Mouse (Mus musculus): Measurements from ENCODE around the gene Olfr1535. TPM values are rescaled to one million over a fixed set of nuclear protein-coding genes. Genes with fewer than 3 reads are reported as not detected.

The Olfr1535 gene
- not detected in 2 replicates for polyA plus RNA-seq (2012; rRNA removed)

DNA sequence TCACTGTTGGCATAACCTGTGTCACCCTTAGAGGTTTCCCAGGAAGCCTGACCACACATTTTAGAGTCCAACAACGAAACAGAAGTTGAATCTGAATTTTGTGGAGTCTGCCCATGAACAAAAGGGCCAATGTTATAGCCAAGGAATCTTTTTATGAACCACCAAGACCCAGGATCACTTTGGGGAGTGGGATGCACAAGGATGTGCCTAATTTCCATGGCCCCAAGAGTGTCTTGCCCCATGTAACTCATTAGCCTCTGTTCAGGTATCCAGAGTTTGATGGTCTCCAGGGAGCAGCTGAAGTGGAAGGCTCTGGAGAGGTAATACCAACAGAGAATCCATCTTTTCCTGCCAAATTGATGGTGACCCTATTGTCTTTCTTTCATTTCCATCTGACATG lies at the start of gene Olfr1535:
TSS of gene Olfr1535 (minus strand) at position 101 of the 400 bp plus-strand sequence.
- no peak for DNase-seq (ENCODE audit: low read depth)

DNA sequence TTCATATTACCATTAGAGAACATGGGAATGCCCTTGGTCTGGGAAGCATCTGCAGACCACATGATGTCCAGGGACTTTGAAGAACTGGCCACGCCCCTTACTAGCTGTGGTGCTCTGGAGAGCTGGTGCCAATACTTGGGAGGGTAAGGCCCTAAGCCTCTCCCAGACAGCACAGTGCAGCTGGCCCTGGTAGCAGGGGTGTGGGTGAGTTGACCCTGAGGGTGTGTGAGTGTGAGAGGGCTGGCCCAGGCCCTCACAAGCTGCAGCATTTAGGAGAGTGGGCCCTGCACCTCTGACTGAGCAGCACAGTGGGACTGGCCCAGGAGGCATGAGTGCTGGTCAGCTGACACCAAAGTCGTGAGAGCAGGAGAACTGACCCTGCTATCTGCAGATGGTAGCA lies 31.9 kb upstream of the Olfr1535 start:
- no peak for DNase-seq (ENCODE audit: low read depth)

DNA sequence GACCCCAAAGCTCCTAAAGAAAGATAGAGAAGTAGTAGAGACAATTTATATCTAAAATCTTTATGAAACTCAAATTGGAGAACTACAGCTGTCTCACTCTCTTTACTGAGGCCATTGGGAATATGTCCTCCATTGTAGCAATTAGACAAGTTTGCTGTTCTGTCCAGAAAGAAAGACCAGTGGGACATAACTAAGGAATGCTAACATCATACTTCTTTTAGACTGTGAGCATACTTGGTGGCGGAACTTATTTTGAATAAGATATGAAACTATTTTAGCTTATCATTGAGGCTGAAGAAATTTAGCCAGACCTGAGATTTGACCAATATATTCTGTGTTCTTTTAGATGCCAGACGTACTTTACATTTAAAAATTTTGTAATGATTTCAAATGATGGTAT lies 22.0 kb upstream of the Olfr1535 start, which contains the start of gene Olfr1364:
TSS of gene Olfr1364 (minus strand) at position 101 of the 400 bp plus-strand sequence.
- no peak for DNase-seq (ENCODE audit: low read depth)

DNA sequence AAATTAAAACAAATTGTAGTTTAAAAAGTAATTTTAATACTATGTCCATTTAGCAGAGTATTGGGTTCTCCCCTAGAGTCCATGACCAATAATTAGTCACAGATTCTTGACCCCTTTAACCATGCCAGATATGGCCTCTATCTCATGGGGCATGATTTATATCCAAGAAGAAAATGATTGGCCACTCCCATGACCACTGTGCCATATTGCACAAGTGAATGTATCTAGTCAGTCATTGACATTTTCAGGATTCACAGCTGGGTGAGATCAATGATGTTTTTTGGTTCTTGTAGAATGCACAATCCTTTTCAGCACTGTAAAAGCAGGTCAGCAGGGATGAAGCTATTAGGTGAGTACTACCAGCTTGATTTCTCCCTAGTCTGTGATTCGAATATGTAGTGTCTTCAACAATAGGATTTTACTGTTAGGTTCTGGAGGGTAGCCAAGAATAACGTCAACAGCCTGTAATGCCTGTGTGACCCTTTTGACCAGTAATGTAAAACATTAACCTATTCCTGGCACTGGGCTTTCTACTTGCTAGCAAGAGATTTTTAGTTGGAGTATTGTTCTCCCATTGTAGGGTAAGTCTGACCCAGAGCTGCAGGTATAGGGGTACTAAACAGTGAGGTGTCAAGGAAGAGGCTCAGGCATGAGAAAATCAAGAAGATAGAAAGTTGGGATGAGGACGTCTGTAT lies 9.1 kb downstream of the Olfr1535 start:
- no peak for DNase-seq (ENCODE audit: low read depth)

DNA sequence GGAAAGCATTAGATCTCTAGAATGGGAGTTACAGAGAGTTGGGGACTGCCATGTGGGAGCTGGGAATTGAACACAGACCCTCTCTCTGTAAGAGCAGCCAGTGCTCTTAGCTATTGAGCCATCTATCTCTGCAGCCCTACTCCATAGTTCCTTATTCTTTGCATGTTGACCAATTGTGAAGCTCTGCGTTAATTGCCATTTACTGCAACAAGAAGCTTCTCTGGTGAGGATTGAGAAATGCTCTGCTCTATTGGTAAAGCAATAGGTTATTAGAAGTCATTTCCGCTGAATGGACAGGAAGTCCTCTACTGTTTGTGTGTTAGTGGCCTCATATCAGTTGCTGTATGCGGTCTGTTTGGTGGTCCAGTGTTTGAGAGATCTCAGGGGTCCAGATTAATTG lies 10.2 kb downstream of the Olfr1535 start:
- DNase-seq (ENCODE audit: low read depth) = no peak

DNA sequence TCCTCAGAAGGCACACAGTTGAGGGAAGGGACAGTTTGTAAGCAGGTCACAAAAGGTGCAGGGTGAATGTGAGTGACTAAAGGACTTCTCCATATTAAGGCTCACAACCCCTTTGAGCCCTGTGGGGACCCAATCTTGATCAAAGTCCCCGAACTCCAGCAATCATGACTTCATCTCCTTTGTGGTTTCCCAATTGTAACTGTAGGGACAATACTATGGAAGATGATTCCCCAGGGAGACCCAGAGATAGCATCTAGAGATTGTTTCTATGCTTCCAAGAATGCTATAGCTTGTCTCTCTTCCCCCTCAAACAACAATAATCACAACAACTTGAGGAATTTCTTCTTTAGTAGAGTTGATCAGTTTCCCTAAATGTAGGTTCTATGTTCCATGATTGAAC lies 17.0 kb downstream of the Olfr1535 start, which contains the start of gene Olfr1366:
TSS of gene Olfr1366 (minus strand) at position 101 of the 400 bp plus-strand sequence.
- no peak for DNase-seq (ENCODE audit: low read depth)

DNA sequence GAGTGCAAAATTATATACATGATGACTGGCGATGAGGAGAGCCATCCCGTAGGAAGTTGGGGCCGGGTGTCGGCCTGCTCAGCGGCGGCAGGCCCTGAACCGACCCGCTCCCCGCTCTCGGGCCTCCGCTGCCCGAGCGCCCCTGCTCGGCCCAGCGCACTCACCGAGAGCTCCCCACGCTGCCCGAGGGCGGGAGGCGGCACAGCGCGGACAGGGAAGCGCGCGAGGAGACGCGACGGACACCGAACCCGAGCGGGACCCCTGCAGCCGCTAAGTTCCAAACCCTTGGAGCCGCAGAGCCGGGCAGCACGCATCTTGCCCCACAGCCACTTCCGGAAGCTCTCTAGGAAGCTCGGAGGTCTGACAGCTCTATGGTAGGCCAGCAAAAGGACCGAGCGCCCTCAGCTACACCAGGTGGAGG lies 28.9 kb downstream of the Olfr1535 start, which contains the start of gene Zkscan8:
TSS of gene Zkscan8 (minus strand) at position 340 of the 421 bp plus-strand sequence.
- no peak for DNase-seq (ENCODE audit: low read depth)

DNA sequence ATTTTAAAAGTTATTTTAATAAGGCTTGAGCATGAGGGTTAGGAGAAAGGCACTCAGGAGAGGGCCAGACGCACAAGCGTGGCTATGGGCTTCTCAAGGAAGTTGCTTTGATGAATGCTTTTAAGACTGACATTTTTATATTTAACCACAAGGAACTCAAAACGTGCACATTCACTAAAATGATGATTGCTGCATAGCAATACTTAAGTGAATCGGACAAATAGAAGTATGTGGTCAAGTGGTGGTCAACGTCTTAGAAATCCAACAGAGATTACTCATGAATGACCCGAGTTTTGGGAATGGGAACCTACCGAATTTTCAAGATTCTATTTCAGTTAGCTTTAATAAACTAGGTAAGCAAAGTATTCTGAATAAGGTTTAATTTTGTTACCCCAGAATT lies 29.6 kb downstream of the Olfr1535 start:
- DNase-seq (ENCODE audit: low read depth) = no peak

DNA sequence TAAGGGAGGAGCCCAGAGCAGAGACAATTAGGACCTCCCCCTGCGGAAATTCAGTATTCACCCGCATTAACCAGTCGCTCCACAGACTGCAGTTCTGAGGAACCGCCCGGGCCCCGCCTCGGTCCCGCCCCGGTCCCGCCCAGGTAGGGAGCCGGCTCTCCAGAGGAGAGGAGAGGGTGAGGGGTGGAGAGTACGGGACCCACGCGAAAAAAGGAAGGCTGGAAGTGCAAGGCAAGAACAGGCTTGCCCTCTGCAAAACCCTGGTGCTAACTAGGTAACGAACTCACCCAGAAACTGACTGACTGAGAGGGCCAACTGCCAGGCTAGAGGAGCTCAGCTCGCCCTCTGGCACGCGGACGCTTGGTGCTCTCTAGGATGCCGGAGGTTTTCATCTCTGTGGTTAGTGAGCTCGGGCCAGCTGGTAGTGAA lies 53.5 kb downstream of the Olfr1535 start:
- no peak for DNase-seq (ENCODE audit: low read depth)

Other genes starting within 250 kb of the Olfr1535 start
- 30.8 and 58.3 TPM in 2 replicates for gene Gpx6, start 247.8 kb downstream of the Olfr1535 start, polyA plus RNA-seq (2012; rRNA removed)
- not detected in 2 replicates for gene Olfr1367, start 213.0 kb downstream of the Olfr1535 start, polyA plus RNA-seq (2012; rRNA removed)
- gene Zscan12, start 197.1 kb downstream of the Olfr1535 start, polyA plus RNA-seq (2012; rRNA removed) = 1.9 and 2.3 TPM in 2 replicates
- gene Zkscan3, start 157.1 kb downstream of the Olfr1535 start, polyA plus RNA-seq (2012; rRNA removed) = 24.0 and 29.1 TPM in 2 replicates
- 0.81 and 1.2 TPM in 2 replicates for gene Pgbd1, start 118.8 kb downstream of the Olfr1535 start, polyA plus RNA-seq (2012; rRNA removed)
- 22.6 and 23.8 TPM in 2 replicates for gene Zscan26, start 106.2 kb downstream of the Olfr1535 start, polyA plus RNA-seq (2012; rRNA removed)
- gene Nkapl, start 91.4 kb downstream of the Olfr1535 start, polyA plus RNA-seq (2012; rRNA removed) = 0.74 and 0.86 TPM in 2 replicates
- gene Zkscan4, start 81.0 kb downstream of the Olfr1535 start, polyA plus RNA-seq (2012; rRNA removed) = 1.7 and 2.0 TPM in 2 replicates
- 0.76 TPM in 1 of 2 replicates, not detected in the other for gene Gm10065, start 80.5 kb downstream of the Olfr1535 start, polyA plus RNA-seq (2012; rRNA removed)
- gene AK157302, start 64.7 kb downstream of the Olfr1535 start, polyA plus RNA-seq (2012; rRNA removed) = 0.27 and 0.50 TPM in 2 replicates
- 12.7 and 15.5 TPM in 2 replicates for gene Gm11273, start 58.5 kb downstream of the Olfr1535 start, polyA plus RNA-seq (2012; rRNA removed)
- gene Zkscan8, start 28.8 kb downstream of the Olfr1535 start, polyA plus RNA-seq (2012; rRNA removed) = 6.2 and 6.3 TPM in 2 replicates
- gene Olfr1366, start 17.1 kb downstream of the Olfr1535 start, polyA plus RNA-seq (2012; rRNA removed) = not detected in 2 replicates
- gene Olfr1364, start 21.9 kb upstream of the Olfr1535 start, polyA plus RNA-seq (2012; rRNA removed) = not detected in 2 replicates
- gene Olfr1362, start 54.1 kb upstream of the Olfr1535 start, polyA plus RNA-seq (2012; rRNA removed) = not detected in 2 replicates
- gene Olfr11, start 82.6 kb upstream of the Olfr1535 start, polyA plus RNA-seq (2012; rRNA removed) = not detected in 2 replicates
- not detected in 2 replicates for gene Olfr1361, start 103.5 kb upstream of the Olfr1535 start, polyA plus RNA-seq (2012; rRNA removed)
- not detected in 2 replicates for gene Olfr1360, start 117.5 kb upstream of the Olfr1535 start, polyA plus RNA-seq (2012; rRNA removed)
- not detected in 2 replicates for gene Olfr1359, start 138.2 kb upstream of the Olfr1535 start, polyA plus RNA-seq (2012; rRNA removed)
- gene Hist1h2bl, start 156.2 kb upstream of the Olfr1535 start, polyA plus RNA-seq (2012; rRNA removed) = 1.8 TPM in 1 of 2 replicates, not detected in the other
- 3.0 and 4.3 TPM in 2 replicates for gene Hist1h2ai, start 156.5 kb upstream of the Olfr1535 start, polyA plus RNA-seq (2012; rRNA removed)
- gene Hist1h3h, start 157.8 kb upstream of the Olfr1535 start, polyA plus RNA-seq (2012; rRNA removed) = 4.0 and 12.7 TPM in 2 replicates
- 0.65 TPM in 1 of 2 replicates, not detected in the other for gene Hist1h2bm, start 162.2 kb upstream of the Olfr1535 start, polyA plus RNA-seq (2012; rRNA removed)
- gene Hist1h4j, start 175.2 kb upstream of the Olfr1535 start, polyA plus RNA-seq (2012; rRNA removed) = 0.97 and 1.7 TPM in 2 replicates
- 3.7 and 10.4 TPM in 2 replicates for gene Hist1h4k, start 190.6 kb upstream of the Olfr1535 start, polyA plus RNA-seq (2012; rRNA removed)
- 1.1 and 1.3 TPM in 2 replicates for gene Hist1h2ak, start 193.9 kb upstream of the Olfr1535 start, polyA plus RNA-seq (2012; rRNA removed)
- 0.98 and 1.1 TPM in 2 replicates for gene Hist1h2bn, start 194.2 kb upstream of the Olfr1535 start, polyA plus RNA-seq (2012; rRNA removed)
- 0.43 TPM in 2 replicates for gene Hist1h1b, start 220.7 kb upstream of the Olfr1535 start, polyA plus RNA-seq (2012; rRNA removed)
- 5.2 and 5.7 TPM in 2 replicates for gene Hist1h3i, start 223.5 kb upstream of the Olfr1535 start, polyA plus RNA-seq (2012; rRNA removed)
- 1.4 and 2.6 TPM in 2 replicates for gene Hist1h2an, start 227.3 kb upstream of the Olfr1535 start, polyA plus RNA-seq (2012; rRNA removed)
- 1.3 and 4.4 TPM in 2 replicates for gene Hist1h2bp, start 227.6 kb upstream of the Olfr1535 start, polyA plus RNA-seq (2012; rRNA removed)

Data from gonadal fat pad, adult 2 months (tissue).